Mouse (Mus musculus) heart, embryonic 15.5 days (tissue): ENCODE data around the gene Tm2d3. TPM values are rescaled to one million over a fixed set of nuclear protein-coding genes. Genes with fewer than 3 reads are reported as not detected.

Experiments
- ATAC-seq: fragments of 200-750 bp; cut with Nextera tagmentation; replicated peaks from 2 replicates; pipeline ENCODE4 v1.8.0; 2017; ENCODE audit warnings: low read depth, moderate TSS enrichment; ENCODE audit not compliant: insufficient number of reproducible peaks, insufficient read depth, low FRiP score
- H3K27ac ChIP-seq: fragments of 300-500 bp; sonication (generic); 2 replicates; pipeline ENCODE4 v1.5.1; 2015; ENCODE audit warnings: mild to moderate bottlenecking, inconsistent platforms
- H3K27me3 ChIP-seq: fragments of 300-500 bp; sonication (generic); 2 replicates; pipeline ENCODE4 v1.6.1; 2015; ENCODE audit warnings: inconsistent platforms
- H3K36me3 ChIP-seq: fragments of 300-500 bp; sonication (generic); 2 replicates; pipeline ENCODE4 v1.6.1; 2015; ENCODE audit warnings: mild to moderate bottlenecking, inconsistent platforms
- H3K4me1 ChIP-seq: fragments of 300-500 bp; sonication (generic); replicated peaks from 2 replicates; pipeline ENCODE4 v1.6.1; 2015; ENCODE audit warnings: inconsistent platforms
- H3K4me2 ChIP-seq: fragments of 300-500 bp; sonication (generic); 2 replicates; pipeline ENCODE4 v1.6.1; 2015; ENCODE audit warnings: inconsistent platforms, mild to moderate bottlenecking, moderate library complexity
- H3K4me3 ChIP-seq: fragments of 300-500 bp; sonication (generic); 2 replicates; pipeline ENCODE4 v1.5.1; 2015; ENCODE audit warnings: mild to moderate bottlenecking, inconsistent platforms
- H3K9ac ChIP-seq: fragments of 300-500 bp; sonication (generic); 2 replicates; pipeline ENCODE4 v1.6.1; 2015; ENCODE audit warnings: mild to moderate bottlenecking, inconsistent platforms
- H3K9me3 ChIP-seq: fragments of 300-500 bp; sonication (generic); replicated peaks from 2 replicates; pipeline ENCODE4 v1.6.1; 2016; ENCODE audit warnings: inconsistent platforms
- WGBS: fragments of 180-500 bp; shearing (Covaris S2); methylation state at CpG from one replicate; pipeline ENCODE4 v1.1.7; 2015; ENCODE audit warnings: mixed read lengths; 5-methylcytosine and 5-hydroxymethylcytosine counted together
- polyA plus RNA-seq: library from polyadenylated mRNA; unstranded; fragments of >200 nt; fragmentation: Nextera tagmentation; extraction: Ambion mirVana; gene quantifications from 2 replicates; pipeline ENCODE4 v1.2.1, GENCODE M21; 2015

The Tm2d3 gene
- polyA plus RNA-seq, result 47.0 and 50.3 TPM in 2 replicates

DNA sequence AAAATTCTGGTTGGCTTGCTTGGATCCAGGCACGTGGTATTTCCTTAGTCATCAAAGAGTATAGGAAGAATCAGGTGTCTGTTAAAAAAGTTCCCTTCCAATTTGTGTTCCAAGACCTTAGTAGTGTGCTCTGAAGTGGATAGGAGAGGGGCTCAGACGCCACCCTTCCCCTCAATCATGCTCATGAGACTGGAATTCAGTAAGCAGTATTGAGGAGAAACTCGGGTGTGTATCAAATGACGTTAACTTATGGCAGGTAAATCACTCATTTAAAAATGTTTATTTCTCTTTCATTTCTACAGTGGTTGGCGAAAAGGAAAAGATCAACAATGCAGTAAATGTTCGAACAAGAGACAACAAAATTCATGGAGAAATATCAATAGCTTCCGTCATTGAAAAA lies at the start of gene Tm2d3:
Tm2d3 (plus strand) TSS at position 301 of the 400 bp plus-strand sequence.
- H3K4me2 ChIP-seq, result no peak within 1 kb of the TSS
- no peaks in the 10 kb centered on the region; the same call in 1 of the 2 replicates for H3K36me3 ChIP-seq
- ATAC-seq, result no peak
- H3K9me3 ChIP-seq, result no peaks in the 10 kb centered on the region
- no peak within 1 kb of the TSS for H3K4me3 ChIP-seq
- H3K27me3 ChIP-seq, result no peaks in the 10 kb centered on the region
- H3K9ac ChIP-seq, result no peak within 1 kb of the TSS
- 86% methylated on average over 7 of the region's 7 CpGs for WGBS
- H3K27ac ChIP-seq, result no peak within 1 kb of the TSS
- peaks cover 13% of the 10 kb centered on the region for H3K4me1 ChIP-seq

GRCm38 (mm10) chr7:65642371-65643304 lies 48.3 kb upstream of the Tm2d3 start:
- ATAC-seq, result no peak
- Histone ChIP-seq H3K4me2 (no peak overlapping the region), H3K27ac (no peak overlapping the region), H3K4me1 (peaks cover 15% of the 10 kb centered on the region), H3K9me3 (no peaks in the 10 kb centered on the region), H3K9ac (no peak overlapping the region), H3K36me3 (peaks cover 8% of the 10 kb centered on the region; the same call in 1 of the 2 replicates), H3K4me3 (no peak overlapping the region), H3K27me3 (no peaks in the 10 kb centered on the region)
- WGBS, result 70% methylated on average over 6 of the region's 6 CpGs

DNA sequence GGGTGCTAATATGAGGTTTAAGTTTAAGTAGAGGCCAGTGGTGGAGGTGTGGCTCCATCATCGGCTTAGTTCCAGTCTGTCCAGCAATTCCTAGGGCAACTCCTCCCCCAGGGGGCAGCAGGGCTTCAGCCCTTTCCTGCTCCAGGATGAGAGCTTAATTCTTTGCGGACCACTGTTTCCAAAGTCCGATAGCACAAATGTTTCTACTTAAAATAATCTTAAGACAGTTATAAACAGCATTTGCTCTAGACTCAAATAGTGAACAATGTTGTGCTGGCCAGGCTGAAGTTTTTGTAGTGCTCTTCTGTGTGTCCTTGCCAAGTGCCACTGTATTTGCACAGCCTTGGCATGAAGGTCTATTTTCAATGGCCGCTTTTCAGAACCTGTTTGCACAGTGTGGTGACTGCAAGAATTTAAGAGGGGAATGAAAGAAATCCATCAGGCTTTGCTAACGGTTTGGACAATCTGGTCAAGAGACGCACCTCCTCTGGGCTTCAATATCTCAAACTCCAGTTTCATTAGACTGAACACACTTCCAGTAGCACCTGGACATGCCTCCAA lies 47.0 kb upstream of the Tm2d3 start:
- ATAC-seq, result no peak
- no peak overlapping the region for H3K27ac ChIP-seq

DNA sequence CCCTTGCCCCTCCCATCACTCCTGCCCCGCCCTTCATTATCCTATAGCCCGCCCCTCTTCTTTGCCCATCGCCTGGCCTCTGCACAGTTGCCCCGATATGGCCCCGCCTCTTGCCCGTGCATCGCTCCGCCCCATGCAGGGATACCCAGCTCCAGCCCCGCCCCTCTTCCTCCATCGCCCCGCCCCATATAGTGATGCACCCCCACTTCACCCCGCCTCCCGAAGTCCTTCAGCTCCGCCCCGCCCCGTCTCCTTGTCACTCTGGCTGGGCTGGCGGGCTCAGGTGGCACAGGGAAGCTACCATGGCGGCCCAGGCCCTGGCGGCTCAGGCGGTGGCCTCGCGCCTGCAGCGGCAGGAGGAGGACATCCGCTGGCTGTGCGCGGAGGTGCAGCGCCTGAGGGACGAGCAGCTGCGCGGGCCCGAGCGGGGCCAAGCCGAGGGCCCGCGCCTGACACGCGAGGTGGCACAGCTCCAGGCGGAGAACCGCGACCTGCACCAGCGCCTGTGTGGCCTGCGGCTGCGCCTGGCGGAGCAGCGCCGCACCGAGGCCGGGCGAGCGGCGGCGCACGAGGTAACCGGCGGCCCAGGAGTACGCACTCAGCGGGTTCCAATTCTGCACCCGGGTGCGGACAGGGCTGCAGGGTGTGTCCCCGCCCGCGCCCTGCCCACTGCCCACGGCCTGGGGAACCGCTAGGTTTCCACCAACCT lies 46.2 kb upstream of the Tm2d3 start, which contains the start of gene Tarsl2:
Tarsl2 (plus strand) TSS at position 256 of the 709 bp plus-strand sequence.
- Histone ChIP-seq H3K4me1 (peaks cover 15% of the 10 kb centered on the region), H3K4me2 (peak within 1 kb of the TSS; percentile 93), H3K27ac (peak within 1 kb of the TSS; percentile 86), H3K27me3 (no peaks in the 10 kb centered on the region), H3K9me3 (peaks cover 7% of the 10 kb centered on the region; the same call in 1 of the 2 replicates), H3K36me3 (peaks cover 27% of the 10 kb centered on the region), H3K9ac (peak within 1 kb of the TSS; percentile 78), H3K4me3 (peak within 1 kb of the TSS; percentile 79)
- peak; percentile 96 for ATAC-seq
- WGBS, result under 1% methylated on average over 64 of the region's 64 CpGs

More for the DNA sequence above, 47.0 kb upstream of the Tm2d3 start:
- Histone ChIP-seq H3K9ac (no peak overlapping the region), H3K27me3 (no peaks in the 10 kb centered on the region), H3K4me2 (peak overlapping the region; percentile 93), H3K4me1 (peaks cover 15% of the 10 kb centered on the region), H3K4me3 (peak overlapping the region; percentile 79), H3K9me3 (no peaks in the 10 kb centered on the region), H3K36me3 (peaks cover 18% of the 10 kb centered on the region)
- 26% methylated on average over 6 of the region's 6 CpGs for WGBS

DNA sequence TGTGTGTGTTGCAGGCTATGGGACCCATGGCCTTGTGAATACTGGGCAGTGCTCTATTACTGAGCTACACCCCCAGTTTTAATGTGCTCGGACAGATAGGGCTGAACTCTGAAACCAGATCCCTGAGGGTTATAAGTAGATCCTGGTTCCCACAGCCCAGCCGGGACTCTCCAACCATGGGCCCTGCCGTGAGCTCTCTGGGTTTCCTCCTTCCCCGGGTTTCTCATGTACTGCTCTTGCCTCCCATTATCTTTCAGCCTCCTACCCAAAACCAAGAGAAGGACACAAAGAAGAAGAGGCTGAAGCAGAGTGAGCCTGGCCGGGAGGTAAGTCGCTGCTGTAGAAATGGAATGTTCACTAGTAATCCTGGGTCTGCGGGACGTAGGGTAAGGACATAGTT lies 45.0 kb upstream of the Tm2d3 start:
- Histone ChIP-seq H3K36me3 (peaks cover 32% of the 10 kb centered on the region), H3K4me2 (0 out of 2 replicates have a peak overlapping the region, but pooled peaks have one; percentile 13), H3K9ac (no peak overlapping the region), H3K27ac (no peak overlapping the region), H3K4me3 (no peak overlapping the region), H3K9me3 (peaks cover 7% of the 10 kb centered on the region; the same call in 1 of the 2 replicates), H3K27me3 (no peaks in the 10 kb centered on the region), H3K4me1 (peaks cover 15% of the 10 kb centered on the region)
- ATAC-seq, result no peak
- WGBS, result 79% methylated on average over 8 of the region's 8 CpGs

- ATAC-seq, result no peak
- WGBS, result 84% methylated on average over 4 of the region's 4 CpGs
- H3K4me3 ChIP-seq, result no peak overlapping the region
- H3K36me3 ChIP-seq, result peaks cover 38% of the 10 kb centered on the region
- H3K27me3 ChIP-seq, result no peaks in the 10 kb centered on the region
- no peak overlapping the region for H3K9ac ChIP-seq
- H3K9me3 ChIP-seq, result peaks cover 7% of the 10 kb centered on the region; the same call in 1 of the 2 replicates
- H3K4me2 ChIP-seq, result no peak overlapping the region
- no peak overlapping the region for H3K27ac ChIP-seq
- H3K4me1 ChIP-seq, result peaks cover 5% of the 10 kb centered on the region; the same call in 1 of the 2 replicates
Observed at GRCm38 (mm10) chr7:65650662-65651061, 40.3 kb upstream of the Tm2d3 start.

- H3K4me3 ChIP-seq, result no peak overlapping the region
- H3K36me3 ChIP-seq, result peaks cover 6% of the 10 kb centered on the region
- H3K27ac ChIP-seq, result no peak overlapping the region
- H3K9ac ChIP-seq, result no peak overlapping the region
- no peaks in the 10 kb centered on the region for H3K4me1 ChIP-seq
- no peaks in the 10 kb centered on the region for H3K27me3 ChIP-seq
- no peak overlapping the region for H3K4me2 ChIP-seq
- WGBS, result 94% methylated on average over 2 of the region's 2 CpGs
- no peaks in the 10 kb centered on the region for H3K9me3 ChIP-seq
- ATAC-seq, result no peak
Observed at GRCm38 (mm10) chr7:65657490-65658120, 33.4 kb upstream of the Tm2d3 start.

DNA sequence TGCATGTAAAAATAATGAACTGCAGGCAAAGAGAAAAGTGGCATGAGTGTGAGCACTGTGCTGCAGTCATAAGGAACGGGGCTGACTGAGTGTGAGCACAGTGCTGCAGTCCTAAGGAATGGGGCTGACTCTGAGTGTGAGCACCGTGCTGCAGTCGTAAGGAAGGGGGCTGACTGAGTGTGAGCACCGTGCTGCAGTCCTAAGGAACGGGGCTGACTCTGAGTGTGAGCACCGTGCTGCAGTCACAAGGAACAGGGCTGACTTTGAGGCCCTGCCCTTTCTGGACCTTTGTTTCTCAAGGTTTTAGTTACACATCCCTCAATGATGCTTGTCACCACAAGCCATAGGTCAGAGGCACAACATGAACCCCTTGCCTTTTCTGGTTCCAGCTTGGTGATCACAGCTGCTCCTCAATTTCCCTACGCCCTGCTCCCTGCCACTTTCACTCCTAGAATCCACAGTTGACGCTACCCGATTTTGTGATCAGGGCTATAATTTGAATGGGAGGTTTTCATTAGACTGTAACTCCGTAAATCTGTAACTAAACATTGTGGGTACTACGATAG lies 27.7 kb upstream of the Tm2d3 start:
- no peaks in the 10 kb centered on the region for H3K9me3 ChIP-seq
- peaks cover 2% of the 10 kb centered on the region; the same call in 1 of the 2 replicates for H3K36me3 ChIP-seq
- ATAC-seq, result no peak
- no peak overlapping the region for H3K4me3 ChIP-seq
- no peak overlapping the region for H3K27ac ChIP-seq
- H3K9ac ChIP-seq, result no peak overlapping the region
- no peaks in the 10 kb centered on the region for H3K27me3 ChIP-seq
- H3K4me1 ChIP-seq, result no peaks in the 10 kb centered on the region
- 80% methylated on average over 11 of the region's 11 CpGs for WGBS
- H3K4me2 ChIP-seq, result no peak overlapping the region

DNA sequence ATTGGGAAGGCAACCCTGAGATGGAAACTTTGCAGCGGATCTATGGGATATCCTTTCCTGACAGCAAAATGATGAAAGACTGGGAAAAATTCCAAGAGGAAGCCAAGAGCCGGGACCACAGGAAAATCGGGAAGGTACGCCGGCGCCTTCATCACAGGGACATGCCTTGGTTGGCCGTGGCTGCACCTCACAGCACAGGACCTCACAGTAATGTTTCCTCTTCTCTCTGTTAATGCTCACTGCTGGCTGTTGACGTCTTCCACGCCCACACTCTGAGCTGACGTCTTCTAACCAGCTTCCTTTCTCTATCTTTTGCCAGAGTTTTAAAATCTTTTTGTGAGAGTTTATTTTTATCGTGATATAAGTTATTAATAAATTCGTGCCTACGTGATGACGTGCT lies 27.1 kb upstream of the Tm2d3 start:
- Histone ChIP-seq H3K9ac (no peak overlapping the region), H3K4me1 (no peaks in the 10 kb centered on the region), H3K27me3 (no peaks in the 10 kb centered on the region), H3K9me3 (no peaks in the 10 kb centered on the region), H3K36me3 (peaks cover 4% of the 10 kb centered on the region; the same call in 1 of the 2 replicates), H3K27ac (no peak overlapping the region), H3K4me3 (no peak overlapping the region), H3K4me2 (no peak overlapping the region)
- ATAC-seq, result peak; percentile 60; the same call in 1 of the 2 replicates
- WGBS, result 47% methylated on average over 14 of the region's 14 CpGs

- no peaks in the 10 kb centered on the region for H3K9me3 ChIP-seq
- H3K4me2 ChIP-seq, result no peak overlapping the region
- no peak for ATAC-seq
- H3K27ac ChIP-seq, result no peak overlapping the region
- no peaks in the 10 kb centered on the region for H3K27me3 ChIP-seq
- no peak overlapping the region for H3K9ac ChIP-seq
- H3K4me1 ChIP-seq, result no peaks in the 10 kb centered on the region
- no peak overlapping the region for H3K4me3 ChIP-seq
- peaks cover 9% of the 10 kb centered on the region; the same call in 1 of the 2 replicates for H3K36me3 ChIP-seq
- 75% methylated on average over 6 of the region's 6 CpGs for WGBS
Observed at GRCm38 (mm10) chr7:65667491-65667890, 23.5 kb upstream of the Tm2d3 start.
